Mouse (Mus musculus) liver, embryonic 14.5 days (tissue): Measurements from ENCODE around the gene Errfi1.

ENCODE experiments used
- CTCF ChIP-seq: IDR thresholded peaks from 2 replicates; pipeline ENCODE4 v1.5.1; 2016; ENCODE audit warnings: antibody characterized with exemption, low read depth, control low read depth
- EP300 ChIP-seq: IDR thresholded peaks from 2 replicates; pipeline ENCODE4 v1.6.1; 2016; ENCODE audit warnings: antibody characterized with exemption, low read depth

DNA sequence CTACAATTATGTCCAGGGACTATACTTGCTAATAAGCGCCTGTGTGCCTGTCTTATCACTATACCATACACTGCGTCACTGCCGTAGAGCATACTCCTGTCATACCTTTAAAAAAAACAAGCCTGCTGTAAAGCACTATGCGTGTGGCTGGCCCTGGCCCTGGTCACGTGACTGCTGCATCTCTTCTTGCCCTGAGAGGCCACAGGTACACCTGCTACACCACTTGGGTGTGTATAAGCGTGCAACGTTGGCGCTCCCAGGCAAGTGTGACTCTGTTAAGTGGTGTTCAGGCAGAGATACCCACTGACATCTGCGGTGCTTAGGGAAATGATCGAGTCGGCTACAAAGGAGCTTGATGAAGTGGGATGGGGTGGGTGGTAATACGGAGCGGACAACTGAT lies 17.5 kb upstream of the Errfi1 start:
- no peak for TF ChIP-seq EP300
- TF ChIP-seq CTCF: no peak
